Mouse (Mus musculus) cortical plate, adult 2 months (tissue): ENCODE measurements at regions not wholly inside any gene's neighbourhood (a gene's known extent, or its start where the extent isn't known, plus 50 kb on each side); places are given as distances from the start of the nearest gene placed in this dataset.

ENCODE experiments used
- CTCF ChIP-seq: fragments of 200-500 bp; IDR thresholded peaks from 2 replicates; pipeline ENCODE4 v1.5.1; 2011; ENCODE audit warnings: mild to moderate bottlenecking, control low read depth, low read length; ENCODE audit not compliant: insufficient read depth; ENCODE audit errors: extremely low read depth
- POLR2A ChIP-seq: fragments of 200-500 bp; IDR thresholded peaks from 2 replicates; pipeline ENCODE4 v1.6.1; 2011; ENCODE audit warnings: mild to moderate bottlenecking, low read length, control low read depth; ENCODE audit not compliant: insufficient read depth; ENCODE audit errors: extremely low read depth

DNA sequence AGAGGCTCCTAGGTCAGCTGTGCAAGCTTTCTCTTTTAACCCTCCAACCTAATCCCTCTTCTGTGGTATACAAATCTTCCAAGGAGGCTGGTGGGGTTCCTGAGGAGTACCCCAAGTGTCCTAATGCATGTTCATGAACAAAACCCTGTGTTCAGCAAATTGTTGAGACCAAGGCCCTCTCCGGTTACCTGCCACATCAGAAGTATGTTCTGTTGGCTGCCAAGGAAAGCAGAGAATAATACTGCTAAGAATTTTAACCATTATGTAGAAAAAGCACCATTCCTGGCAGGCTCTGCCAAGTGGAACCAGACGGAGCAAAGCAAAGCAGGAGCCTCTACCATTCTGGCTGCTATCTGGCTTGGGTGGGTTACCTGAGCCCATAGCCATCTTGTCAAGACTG is 61.3 kb upstream of the Brd7 start:
- no peak for TF ChIP-seq POLR2A
- TF ChIP-seq CTCF: no peak
